In genomic region chr12:112768166-112768565, GRCm38 (mm10) we compare ENCODE assay signal across 24 mouse cellular contexts. TPM values are rescaled to one million over a fixed set of nuclear protein-coding genes. Genes with fewer than 3 reads are reported as not detected.
DNase-seq lines count a peak whose midpoint lies in the region; ATAC-seq lines count a peak whose summit lies in the region.
"Had no signal": no experiment of that assay in that cellular context is flagged by ENCODE, and none has a peak within 500 bp of the region (broad histone marks: within the 10 kb centered on the region; RNA-seq: fewer than 3 reads in every experiment).

No protein-coding gene starts in this region.

- WGBS in forebrain, embryonic 11.5 days = 87% methylated on average over 8 of the region's 8 CpGs
- WGBS in forebrain, embryonic 10.5 days = 92% methylated on average over 8 of the region's 8 CpGs
- 77% methylated on average over 8 of the region's 8 CpGs for WGBS in heart, embryonic 10.5 days

- DNase-seq in forebrain, embryonic 11.5 days (ENCODE audit: low spot score) = peak; percentile 45
- DNase-seq in forebrain, embryonic 10.5 days (ENCODE audit: extremely low spot score, low spot score) = no peak
- peak; percentile 73 for DNase-seq in heart, embryonic 10.5 days (ENCODE audit: low spot score)
- DNase-seq in heart, adult 9 months (ENCODE audit: low spot score in 2 of 2) = no peak
- peak; percentile 9 to 55 for DNase-seq in spleen, postnatal 4 days (ENCODE audit: low spot score in 2 of 2)
- no peak for DNase-seq in spleen, postnatal 36 days (ENCODE audit: low spot score in 2 of 2)
- DNase-seq in urinary bladder, postnatal 4 days (ENCODE audit: low spot score in 2 of 2) = peak; percentile 13 to 55
- DNase-seq in urinary bladder, postnatal 10 days (ENCODE audit: low spot score) = no peak
- DNase-seq: adrenal gland, adult 8-10 months; adrenal gland, postnatal 25 days; cerebellum, adult 11-12 months; cerebellum, adult 8-10 months; embryo, embryonic 11 days; forebrain, postnatal 0 days; gastrocnemius, adult 2 months; gastrocnemius, postnatal 36 days had no signal

- ATAC-seq in forebrain, embryonic 11.5 days (replicated peaks; ENCODE audit: low FRiP score) = no peak
- ATAC-seq: activated CD4-positive, CD25-positive, alpha-beta regulatory T cell, adult 4 months; forebrain, embryonic 14.5 days; forebrain, postnatal 0 days had no signal

- no peak overlapping the region for H3K4me3 ChIP-seq in forebrain, embryonic 11.5 days (ENCODE audit: low read depth, low read length)
- no peak overlapping the region for H3K4me3 ChIP-seq in forebrain, embryonic 10.5 days
- H3K4me3 ChIP-seq in heart, embryonic 10.5 days = no peak overlapping the region
- H3K4me3 ChIP-seq: embryonic facial prominence, embryonic 10.5 days; embryonic facial prominence, embryonic 13.5 days; erythroblast, embryonic 14.5 days; gastrocnemius, adult 2 months; hindbrain, embryonic 12.5 days; hindbrain, embryonic 15.5 days had no signal

- no peaks in the 10 kb centered on the region for H3K9me3 ChIP-seq in forebrain, embryonic 11.5 days (ENCODE audit: control insufficient read depth, low read length)
- no peaks in the 10 kb centered on the region for H3K9me3 ChIP-seq in forebrain, embryonic 10.5 days
- no peaks in the 10 kb centered on the region for H3K9me3 ChIP-seq in heart, embryonic 10.5 days
- H3K9me3 ChIP-seq: embryonic facial prominence, embryonic 10.5 days; embryonic facial prominence, embryonic 13.5 days; hindbrain, embryonic 12.5 days; hindbrain, embryonic 15.5 days had no signal

- H3K36me3 ChIP-seq in forebrain, embryonic 11.5 days (ENCODE audit: control insufficient read depth, insufficient read depth, low read length) = no peaks in the 10 kb centered on the region
- H3K36me3 ChIP-seq in forebrain, embryonic 10.5 days (replicated peaks) = no peaks in the 10 kb centered on the region
- no peaks in the 10 kb centered on the region for H3K36me3 ChIP-seq in heart, embryonic 10.5 days
- H3K36me3 ChIP-seq: embryonic facial prominence, embryonic 10.5 days; embryonic facial prominence, embryonic 13.5 days; hindbrain, embryonic 12.5 days; hindbrain, embryonic 15.5 days had no signal

- H3K9ac ChIP-seq in forebrain, embryonic 11.5 days (ENCODE audit: low read length) = no peak overlapping the region
- H3K9ac ChIP-seq: embryonic facial prominence, embryonic 13.5 days; forebrain, postnatal 0 days; hindbrain, embryonic 12.5 days; hindbrain, embryonic 15.5 days had no signal

- H3K4me2 ChIP-seq in forebrain, embryonic 11.5 days (ENCODE audit: low read depth, low read length, severe bottlenecking) = no peak overlapping the region
- H3K4me2 ChIP-seq: embryonic facial prominence, embryonic 13.5 days; heart, embryonic 11.5 days; hindbrain, embryonic 12.5 days; hindbrain, embryonic 15.5 days had no signal

- H3K27me3 ChIP-seq in forebrain, embryonic 11.5 days (ENCODE audit: control insufficient read depth, insufficient read depth, low read length) = no peaks in the 10 kb centered on the region
- no peaks in the 10 kb centered on the region for H3K27me3 ChIP-seq in forebrain, embryonic 10.5 days (ENCODE audit: poor library complexity, severe bottlenecking)
- H3K27me3 ChIP-seq in heart, embryonic 10.5 days (ENCODE audit: insufficient read depth, poor library complexity, severe bottlenecking) = peaks cover 8% of the 10 kb centered on the region
- H3K27me3 ChIP-seq: embryonic facial prominence, embryonic 13.5 days; hindbrain, embryonic 12.5 days; hindbrain, embryonic 15.5 days had no signal

- no peaks in the 10 kb centered on the region for H3K4me1 ChIP-seq in forebrain, embryonic 11.5 days (replicated peaks; ENCODE audit: control insufficient read depth, insufficient read depth, low read length)
- no peaks in the 10 kb centered on the region for H3K4me1 ChIP-seq in forebrain, embryonic 10.5 days
- peaks cover 30% of the 10 kb centered on the region for H3K4me1 ChIP-seq in heart, embryonic 10.5 days
- H3K4me1 ChIP-seq: hindbrain, embryonic 12.5 days; hindbrain, embryonic 15.5 days had no signal

- H3K27ac ChIP-seq in forebrain, embryonic 11.5 days (ENCODE audit: low read depth, low read length) = no peak overlapping the region
- no peak overlapping the region for H3K27ac ChIP-seq in forebrain, embryonic 10.5 days
- H3K27ac ChIP-seq in heart, embryonic 10.5 days = no peak overlapping the region
- H3K27ac ChIP-seq: embryonic facial prominence, embryonic 10.5 days; embryonic facial prominence, embryonic 13.5 days; gastrocnemius, adult 2 months; hindbrain, embryonic 12.5 days; hindbrain, embryonic 15.5 days had no signal

RNA-seq across cellular contexts. Expression of gene Pld4, which starts 7.7 kb away (rescaled TPM):
- polyA plus RNA-seq in forebrain, embryonic 11.5 days (2014; fragmentation: Nextera tagmentation; extraction: Ambion mirVana) = 3.7 and 4.1 TPM in 2 replicates
- 3.8 and 3.9 TPM in 2 replicates for polyA plus RNA-seq in forebrain, embryonic 10.5 days (2016; fragmentation: Nextera tagmentation; extraction: Ambion mirVana)
- polyA plus RNA-seq in heart, embryonic 10.5 days (2016; fragmentation: Nextera tagmentation; extraction: Ambion mirVana) = 0.57 and 2.9 TPM in 2 replicates

RNA-seq across cellular contexts. Expression of gene Ahnak2, which starts 34.3 kb away (rescaled TPM):
- 0.08 and 0.16 TPM in 2 replicates for polyA plus RNA-seq in forebrain, embryonic 11.5 days (2014; fragmentation: Nextera tagmentation; extraction: Ambion mirVana)
- polyA plus RNA-seq in forebrain, embryonic 10.5 days (2016; fragmentation: Nextera tagmentation; extraction: Ambion mirVana) = 0.05 and 0.11 TPM in 2 replicates
- 0.53 and 0.71 TPM in 2 replicates for polyA plus RNA-seq in heart, embryonic 10.5 days (2016; fragmentation: Nextera tagmentation; extraction: Ambion mirVana)
- polyA plus RNA-seq: activated CD4-positive, CD25-positive, alpha-beta regulatory T cell, adult 4 months had no signal

RNA-seq across cellular contexts. Expression of gene Clba1, which starts 40.6 kb away (rescaled TPM):
- polyA plus RNA-seq in forebrain, embryonic 11.5 days (2014; fragmentation: Nextera tagmentation; extraction: Ambion mirVana) = 12.5 and 15.3 TPM in 2 replicates
- 11.3 and 12.3 TPM in 2 replicates for polyA plus RNA-seq in forebrain, embryonic 10.5 days (2016; fragmentation: Nextera tagmentation; extraction: Ambion mirVana)
- 13.0 and 14.9 TPM in 2 replicates for polyA plus RNA-seq in heart, embryonic 10.5 days (2016; fragmentation: Nextera tagmentation; extraction: Ambion mirVana)
- polyA plus RNA-seq: erythroblast, embryonic 14.5 days had no signal

RNA-seq across cellular contexts. Expression of gene Cep170b, which starts 47.9 kb away (rescaled TPM):
- 12.6 and 15.2 TPM in 2 replicates for polyA plus RNA-seq in forebrain, embryonic 11.5 days (2014; fragmentation: Nextera tagmentation; extraction: Ambion mirVana)
- 5.9 and 7.9 TPM in 2 replicates for polyA plus RNA-seq in forebrain, embryonic 10.5 days (2016; fragmentation: Nextera tagmentation; extraction: Ambion mirVana)
- 3.9 and 6.6 TPM in 2 replicates for polyA plus RNA-seq in heart, embryonic 10.5 days (2016; fragmentation: Nextera tagmentation; extraction: Ambion mirVana)

Comparison
In these comparisons a context has a peak if more than half of its experiments do, and no peak if none do; other contexts are left out.
1. DNase-seq: peak in forebrain, embryonic 11.5 days (single experiment), heart, embryonic 10.5 days (single experiment), spleen, postnatal 4 days (2 of 2) and urinary bladder, postnatal 4 days (2 of 2); none in forebrain, embryonic 10.5 days (single experiment), heart, adult 9 months (0 of 2), spleen, postnatal 36 days (0 of 2) and urinary bladder, postnatal 10 days (single experiment).